Mouse (Mus musculus): ENCODE measurements around the gene Ptpn18.
"Not testable (repeated sequence)": the region's sequence is repeated elsewhere in the genome, so short reads cannot be mapped to it uniquely, and the experiment has no call there.

Gene Ptpn18

GRCm38 (mm10) chr1:34468051-34468450 is 8.5 kb downstream of the Ptpn18 start:
- DNase-seq = no peak

GRCm38 (mm10) chr1:34468500-34468899 is 8.9 kb downstream of the Ptpn18 start:
- DNase-seq = no peak

GRCm38 (mm10) chr1:34469801-34470200 is 10.2 kb downstream of the Ptpn18 start:
- no peak for DNase-seq

GRCm38 (mm10) chr1:34472427-34473300 is 13.1 kb downstream of the Ptpn18 start:
- no peak for DNase-seq

- no peak for DNase-seq
Observed at GRCm38 (mm10) chr1:34478891-34479655, 19.5 kb downstream of the Ptpn18 start.

- DNase-seq = no peak
Observed at GRCm38 (mm10) chr1:34480801-34481200, 21.2 kb downstream of the Ptpn18 start.

GRCm38 (mm10) chr1:34481920-34482669 is 22.5 kb downstream of the Ptpn18 start:
- no peak for DNase-seq

- no peak for DNase-seq
Observed at GRCm38 (mm10) chr1:34484470-34484869, 24.9 kb downstream of the Ptpn18 start.

GRCm38 (mm10) chr1:34485461-34486188 is 26.1 kb downstream of the Ptpn18 start:
- DNase-seq = peak; percentile 79 to 84

GRCm38 (mm10) chr1:34487383-34487782 is 27.8 kb downstream of the Ptpn18 start:
- DNase-seq = no peak

GRCm38 (mm10) chr1:34489852-34490541 is 30.4 kb downstream of the Ptpn18 start:
- no peak for DNase-seq

- DNase-seq = no peak
Observed at GRCm38 (mm10) chr1:34491480-34491879, 31.9 kb downstream of the Ptpn18 start.

- DNase-seq = no peak
Observed at GRCm38 (mm10) chr1:34502991-34503390, 43.4 kb downstream of the Ptpn18 start.

GRCm38 (mm10) chr1:34505307-34505706 is 45.7 kb downstream of the Ptpn18 start:
- no peak for DNase-seq

- DNase-seq = no peak
Observed at GRCm38 (mm10) chr1:34505970-34506551, 46.5 kb downstream of the Ptpn18 start.

- no peak for DNase-seq
Observed at GRCm38 (mm10) chr1:34507986-34508385, 48.4 kb downstream of the Ptpn18 start.

GRCm38 (mm10) chr1:34510575-34510981 is 51.0 kb downstream of the Ptpn18 start:
- no peak for DNase-seq

- peak; percentile 80 for DNase-seq
Observed at GRCm38 (mm10) chr1:34511027-34511426, 51.5 kb downstream of the Ptpn18 start.

GRCm38 (mm10) chr1:34513068-34513467 is 53.5 kb downstream of the Ptpn18 start:
- no peak for DNase-seq

- DNase-seq = no peak
Observed at GRCm38 (mm10) chr1:34516595-34516994, 57.0 kb downstream of the Ptpn18 start.

GRCm38 (mm10) chr1:34517297-34517696 is 57.7 kb downstream of the Ptpn18 start:
- DNase-seq = not testable (repeated sequence)
